Mouse (Mus musculus) small intestine, adult 2 months (tissue): Measurements from ENCODE around the gene Olfr876.
"Not testable (repeated sequence)": the region's sequence is repeated elsewhere in the genome, so short reads cannot be mapped to it uniquely, and the experiment has no call there.

Experiments used
- CTCF ChIP-seq: fragments of 200-500 bp; IDR thresholded peaks from 2 replicates; pipeline ENCODE4 v1.5.1; 2012; ENCODE audit warnings: low read depth, mild to moderate bottlenecking, control low read depth, inconsistent platforms, low read length, moderate library complexity, mixed read lengths; ENCODE audit not compliant: insufficient replicate concordance, insufficient read length; ENCODE audit errors: extremely low read depth
- POLR2A ChIP-seq: fragments of 200-500 bp; IDR thresholded peaks from 2 replicates; pipeline ENCODE4 v1.6.1; 2012; ENCODE audit warnings: low read depth, mild to moderate bottlenecking, control low read depth, inconsistent platforms, low read length, moderate library complexity

DNA sequence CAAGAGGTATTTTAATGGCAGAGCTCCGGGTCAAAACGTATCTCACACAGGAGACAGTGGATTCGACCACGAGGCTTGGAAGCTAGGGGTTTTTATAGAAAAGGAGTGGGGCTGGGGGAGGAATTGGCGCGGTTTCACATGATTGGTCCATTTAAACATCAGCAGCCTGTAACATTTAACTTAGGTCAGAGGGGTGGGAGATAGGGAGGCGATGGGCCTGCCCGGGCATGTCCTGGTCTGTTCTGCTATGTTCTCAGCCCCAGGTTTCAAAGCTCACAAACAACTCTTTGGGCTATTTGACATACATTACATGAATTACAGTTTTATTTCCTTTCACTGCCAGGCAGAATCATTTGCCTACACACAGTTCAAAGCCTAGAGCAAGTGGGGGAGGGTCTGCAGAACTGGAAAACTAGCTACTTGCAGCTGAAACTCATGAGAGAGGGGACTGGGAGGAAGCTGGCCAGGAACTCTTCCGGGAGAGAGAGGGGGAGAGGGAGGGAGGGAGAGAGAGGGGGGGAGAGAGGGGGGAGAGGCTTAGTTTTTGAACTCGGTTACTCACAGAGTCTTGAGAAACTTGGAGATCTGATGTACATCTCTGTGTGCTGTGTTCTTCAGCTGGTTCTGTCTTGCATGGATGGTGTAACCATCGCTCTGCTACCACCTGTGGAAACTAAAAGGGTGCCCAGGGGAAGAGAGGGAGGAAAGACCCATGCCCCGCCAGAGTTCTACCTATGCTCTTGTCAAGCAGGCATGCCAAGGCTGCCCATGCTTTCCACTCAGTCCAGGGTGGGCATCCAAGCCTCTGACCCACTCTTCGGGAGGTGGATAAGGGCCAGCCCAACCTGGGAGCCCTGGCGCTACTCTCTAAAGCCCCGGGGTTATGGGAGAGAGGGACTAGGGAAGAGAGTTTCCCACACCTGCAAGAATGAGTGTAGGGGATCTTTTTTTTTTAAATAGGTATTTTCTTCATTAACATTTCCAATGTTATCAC lies 19.1 kb upstream of the Olfr876 start:
- not testable (repeated sequence) for TF ChIP-seq POLR2A, CTCF
